Mouse (Mus musculus): ENCODE measurements around the gene Angptl4.
"Not testable (repeated sequence)": the region's sequence is repeated elsewhere in the genome, so short reads cannot be mapped to it uniquely, and the experiment has no call there.

The Angptl4 gene

DNA sequence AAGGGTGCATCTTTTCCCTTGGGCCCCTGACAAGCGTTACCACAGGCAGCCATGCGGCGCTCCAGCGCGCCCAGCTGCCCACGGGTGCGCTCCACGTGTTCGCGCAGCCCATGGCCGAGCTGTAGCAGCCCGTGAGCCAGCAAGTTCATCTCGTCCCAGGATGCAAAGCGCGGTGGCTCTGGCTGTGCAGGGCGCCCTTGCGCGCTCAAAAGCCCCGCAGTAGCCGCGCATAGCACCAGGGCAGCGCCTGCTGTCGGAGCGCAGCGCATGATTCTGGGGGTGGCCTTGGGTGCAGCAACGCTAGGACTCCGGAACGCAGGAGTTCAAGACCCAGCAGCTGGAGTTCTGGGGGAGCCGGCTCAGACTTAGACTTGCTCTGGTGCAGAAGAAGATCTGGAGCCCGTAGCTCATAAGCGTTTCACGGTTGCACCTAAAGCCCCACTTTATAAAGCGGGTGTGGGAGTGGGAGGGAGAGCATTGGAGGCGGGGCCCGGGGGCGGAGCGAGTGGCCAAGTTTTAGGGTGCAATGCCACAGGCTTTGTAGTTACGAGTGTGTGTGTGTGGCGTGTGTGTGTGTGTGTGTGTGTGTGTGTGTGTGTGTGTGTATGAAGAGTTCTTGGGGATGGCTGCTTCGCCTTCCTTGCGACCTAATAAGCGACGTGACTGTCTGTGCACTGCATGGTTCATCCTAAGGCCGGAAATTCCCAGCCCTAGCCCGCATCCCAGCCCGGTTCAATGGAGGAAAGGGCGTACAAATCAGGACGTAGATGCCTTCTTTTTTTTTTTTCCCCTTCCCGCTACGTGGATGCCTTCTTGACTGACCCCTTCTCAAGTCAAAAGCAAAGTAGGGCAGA, at the start of gene Angptl4:
Gene Angptl4 (minus strand): TSS at position 707 of the 854 bp plus-strand sequence.
- DNase-seq (ENCODE audit: low read depth, low spot score): no peak

DNA sequence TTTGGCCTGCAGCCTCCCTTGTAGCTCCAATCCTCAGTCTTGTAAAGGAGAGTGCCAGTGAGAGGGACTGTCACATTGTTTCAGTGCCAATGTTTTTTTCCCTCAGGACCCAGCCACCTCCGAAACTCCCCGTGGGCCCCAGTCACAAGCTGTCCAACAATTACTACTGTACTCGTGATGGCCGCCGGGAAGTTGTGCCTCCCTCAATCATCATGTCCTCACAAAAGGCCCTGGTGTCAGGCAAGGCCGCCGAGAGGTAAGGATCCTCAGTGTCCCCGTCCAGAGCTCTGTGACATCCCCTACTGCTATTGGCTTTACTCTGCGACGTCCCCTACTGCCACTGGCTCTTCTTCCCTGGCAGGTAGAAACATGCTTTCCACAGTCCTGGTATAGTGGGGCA, 47.9 kb upstream of the Angptl4 start:
- no peak for DNase-seq (ENCODE audit: low read depth, low spot score)

DNA sequence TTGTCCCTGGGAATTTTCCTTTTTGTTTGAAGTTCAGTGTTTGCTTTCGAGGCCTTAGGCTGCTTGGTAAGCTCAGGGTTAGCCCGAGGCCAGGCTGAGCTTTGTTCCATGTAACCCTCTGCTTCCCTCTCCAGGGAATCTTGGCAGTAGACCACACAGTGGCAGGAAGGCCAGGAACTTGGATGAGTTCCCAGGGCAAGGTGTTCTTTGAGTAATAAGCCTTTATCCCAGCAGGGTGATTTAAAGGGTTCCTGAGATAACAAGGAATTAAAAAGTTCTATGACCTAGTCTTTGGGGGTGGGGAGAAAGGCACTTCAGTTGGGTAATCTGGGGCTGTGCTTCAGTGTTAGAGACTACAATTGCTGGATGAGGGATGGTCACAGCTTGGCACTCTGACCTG, 47.3 kb upstream of the Angptl4 start:
- no peak for DNase-seq (ENCODE audit: low read depth, low spot score)

DNA sequence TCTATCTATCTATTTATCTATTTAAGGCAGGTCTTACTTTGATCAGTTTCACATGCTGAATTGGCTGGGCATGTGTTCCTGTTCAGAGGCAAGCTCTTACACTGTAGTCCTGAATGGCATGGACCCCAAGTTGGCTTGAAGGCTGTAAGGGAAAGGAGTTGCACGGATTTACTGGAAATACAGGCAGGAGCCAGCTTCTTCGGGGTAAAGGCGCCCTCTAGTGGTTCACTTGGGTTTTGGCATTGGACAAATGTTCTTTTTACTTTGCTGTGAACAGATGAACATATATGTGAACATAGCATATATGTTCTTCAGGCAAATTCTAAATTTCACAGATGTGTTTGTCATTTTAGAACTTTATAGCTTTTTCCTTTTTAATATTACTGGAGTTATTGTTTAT, 45.2 kb upstream of the Angptl4 start:
- peak; percentile 68 for DNase-seq (ENCODE audit: low read depth, low spot score)

DNA sequence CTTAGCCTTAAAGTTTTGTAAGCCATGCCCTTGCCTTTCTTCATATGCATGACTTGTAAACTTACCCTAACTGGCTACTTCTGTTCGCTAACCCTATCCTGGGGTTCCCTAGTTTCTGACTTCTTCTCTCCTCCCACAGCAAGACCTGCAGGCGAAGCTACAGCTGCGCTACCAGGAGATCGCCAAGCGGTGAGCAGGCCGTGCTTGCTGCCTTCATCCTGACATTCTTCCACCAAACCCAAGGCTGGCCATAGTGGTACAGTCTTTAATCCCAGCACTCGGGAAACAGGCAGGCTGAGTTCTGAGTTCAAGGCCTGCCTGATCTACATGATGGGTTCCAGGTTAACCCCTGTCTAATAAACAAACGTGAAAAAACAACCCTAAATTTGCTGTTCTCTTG, 43.8 kb upstream of the Angptl4 start:
- DNase-seq (ENCODE audit: low read depth, low spot score): no peak

DNA sequence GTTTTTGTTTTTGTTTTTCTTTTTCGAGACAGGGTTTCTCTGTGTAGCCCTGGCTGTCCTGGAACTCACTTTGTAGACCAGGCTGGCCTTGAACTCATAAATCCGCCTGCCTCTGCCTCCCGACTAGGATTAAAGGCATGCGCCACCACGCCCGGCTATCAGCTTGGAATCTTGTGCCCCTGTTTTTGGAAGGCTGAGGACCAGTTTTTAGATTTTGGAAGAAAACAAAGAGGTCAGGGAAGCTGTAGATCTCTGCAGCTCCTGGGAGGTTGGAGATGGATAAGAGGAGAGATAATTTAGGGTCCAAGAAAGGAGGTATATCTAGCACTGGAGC, 43.3 kb upstream of the Angptl4 start:
- not testable (repeated sequence) for DNase-seq (ENCODE audit: low read depth, low spot score)

DNA sequence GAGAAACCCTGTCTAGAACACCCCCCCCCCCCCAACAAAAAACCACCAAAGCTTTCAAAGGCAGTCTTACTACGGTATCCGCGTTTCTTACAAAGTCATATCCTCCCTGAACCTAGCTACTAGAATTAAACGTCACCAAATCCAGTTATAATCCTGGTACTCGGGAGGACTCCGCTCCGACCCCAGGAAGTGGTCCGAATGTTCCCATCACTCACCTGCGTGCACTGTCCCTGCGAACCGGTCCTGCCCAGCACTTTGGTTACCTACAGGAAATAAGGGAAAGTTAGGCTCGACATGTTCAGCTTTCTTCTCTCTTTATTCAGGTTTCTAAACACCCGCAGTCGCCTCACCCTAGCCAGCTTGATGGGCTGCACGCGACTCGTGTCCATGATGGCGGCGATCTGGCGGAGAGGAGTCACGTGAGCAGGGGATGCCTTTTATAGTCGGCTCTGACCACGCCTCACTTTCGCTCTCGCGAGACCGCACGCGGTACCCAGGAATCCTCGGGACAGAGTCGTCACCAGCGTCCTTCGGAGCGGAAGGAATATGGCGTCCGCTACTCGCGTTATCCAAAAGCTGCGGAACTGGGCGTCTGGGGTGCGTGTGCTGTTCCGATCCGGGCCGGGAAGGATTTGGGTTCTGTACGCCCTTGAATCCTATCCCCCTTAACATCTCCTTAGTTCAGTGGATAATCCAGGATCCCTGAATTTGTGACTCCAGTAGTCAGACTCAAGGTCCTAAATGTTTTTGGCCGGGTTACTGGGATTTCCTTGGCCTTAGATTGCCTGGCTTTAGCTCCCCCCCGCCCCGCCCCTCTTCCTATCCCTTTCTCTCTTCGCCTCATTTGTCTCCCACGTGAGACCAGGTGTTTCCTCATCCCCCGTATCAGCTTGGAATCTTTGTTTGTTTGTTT, 42.7 kb upstream of the Angptl4 start, which contains the start of the genes Rps28 and Ndufa7:
Gene Rps28 (minus strand): TSS at position 479 of the 913 bp plus-strand sequence.
Gene Ndufa7 (plus strand): TSS at position 489 of the 913 bp plus-strand sequence.
- DNase-seq (ENCODE audit: low read depth, low spot score): peak; percentile 95

DNA sequence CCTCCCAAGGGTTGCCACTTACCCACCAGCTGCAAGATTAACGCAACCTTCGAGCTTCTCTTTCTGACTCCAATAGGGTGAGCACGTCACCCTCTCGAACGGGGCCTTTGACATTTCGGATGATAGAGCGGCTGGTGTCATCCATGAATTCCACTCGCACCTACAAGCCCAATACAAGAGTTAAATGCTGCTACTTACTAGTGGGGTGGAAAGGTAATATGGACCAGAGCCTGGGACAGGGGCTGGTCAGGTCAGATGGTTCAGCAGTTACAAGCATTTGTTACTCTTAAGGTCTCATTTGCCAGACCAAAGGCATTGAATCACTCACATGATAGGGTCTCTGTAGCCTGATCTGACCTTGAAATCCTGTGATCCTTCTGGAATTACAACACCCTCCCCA, 41.5 kb upstream of the Angptl4 start:
- not testable (repeated sequence) for DNase-seq (ENCODE audit: low read depth, low spot score)

DNA sequence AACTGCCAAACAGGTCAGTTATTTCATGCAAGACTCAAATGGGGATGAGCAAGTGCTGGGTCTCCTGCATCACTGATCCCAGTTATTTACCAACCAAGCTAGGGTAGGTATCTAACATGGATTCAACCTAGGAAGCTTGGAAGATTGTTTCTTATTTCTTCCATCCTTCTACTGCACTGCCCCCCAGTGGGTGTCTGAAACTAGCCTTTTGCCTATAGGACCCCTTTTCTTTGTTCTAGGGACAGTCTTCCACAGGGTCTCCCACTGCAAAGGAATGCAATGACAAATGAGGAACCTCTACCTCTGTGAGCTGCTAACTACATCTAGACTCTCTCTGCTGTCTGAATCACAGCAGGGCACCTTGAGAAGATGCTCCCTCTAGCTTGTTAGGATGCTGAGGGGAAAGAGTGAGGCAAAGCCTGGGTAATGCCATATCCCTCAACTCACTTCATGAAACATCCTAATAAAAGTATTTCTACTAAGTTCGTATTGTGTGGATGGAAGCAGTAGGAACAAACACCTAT, 40.9 kb upstream of the Angptl4 start:
- DNase-seq (ENCODE audit: low read depth, low spot score): no peak

DNA sequence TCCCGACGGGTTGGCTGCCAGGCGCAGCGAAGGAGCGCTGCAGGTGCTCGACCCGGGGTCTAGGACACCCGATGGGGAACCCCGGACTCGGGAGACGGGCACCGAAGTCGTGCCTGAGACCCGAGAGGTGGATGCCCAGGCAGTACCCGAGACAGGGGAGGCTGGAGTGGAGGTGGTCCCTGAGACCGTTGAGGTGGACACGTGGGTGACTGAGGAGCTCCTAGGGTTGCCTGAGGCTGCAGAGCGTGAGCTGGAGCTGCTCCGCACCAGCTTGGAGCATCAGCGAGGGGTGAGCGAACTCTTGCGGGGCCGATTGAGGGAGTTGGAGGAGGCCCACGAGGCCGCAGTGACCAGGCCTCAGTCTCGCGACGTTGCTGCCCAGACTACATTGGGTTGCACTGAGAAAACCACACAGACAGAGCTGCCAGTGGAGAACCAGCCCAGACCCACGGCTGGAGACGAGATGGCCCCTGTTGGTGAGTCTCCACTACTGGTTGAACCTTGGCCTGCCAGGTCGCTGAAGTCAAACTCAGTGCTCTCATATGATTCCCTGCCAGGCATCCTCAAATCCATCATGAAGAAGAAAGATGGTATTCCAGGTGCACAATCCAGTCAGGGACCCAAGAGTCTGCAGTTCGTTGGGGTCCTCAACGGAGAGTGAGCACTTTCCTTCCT, 36.5 kb upstream of the Angptl4 start:
- no peak for DNase-seq (ENCODE audit: low read depth, low spot score)

DNA sequence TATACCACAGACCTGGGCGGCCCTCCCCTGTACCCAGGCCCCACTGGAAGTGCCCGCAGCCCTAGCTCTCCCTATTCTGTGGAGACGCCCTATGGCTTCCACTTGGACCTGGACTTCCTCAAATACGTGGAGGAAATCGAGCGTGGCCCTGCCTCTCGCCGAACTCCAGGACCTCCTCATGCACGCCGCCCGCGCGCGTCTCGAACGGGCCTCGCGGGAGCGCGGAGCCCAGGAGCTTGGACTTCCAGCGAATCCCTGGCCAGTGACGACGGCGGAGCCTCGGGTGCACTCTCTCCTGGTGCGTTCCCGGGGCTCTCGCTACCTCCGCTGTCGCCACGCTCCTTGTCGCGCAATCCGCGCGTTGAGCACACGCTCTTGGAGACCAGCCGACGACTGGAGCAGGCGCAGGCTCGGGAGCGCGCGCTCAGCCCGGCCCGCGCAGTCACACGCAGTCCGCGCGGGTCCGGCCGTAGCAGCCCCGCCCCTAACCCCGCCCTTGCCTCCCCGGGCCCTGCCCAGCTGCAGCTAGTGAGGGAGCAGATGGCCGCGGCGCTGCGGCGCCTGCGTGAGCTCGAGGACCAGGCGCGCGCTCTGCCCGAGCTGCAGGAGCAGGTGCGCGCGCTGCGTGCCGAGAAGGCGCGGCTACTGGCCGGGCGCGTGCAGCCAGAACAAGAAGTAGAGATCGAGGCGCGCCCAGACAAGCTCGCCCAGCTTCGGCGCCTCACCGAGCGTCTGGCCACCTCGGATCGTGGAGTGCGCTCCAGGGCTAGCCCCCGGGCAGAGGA, 35.7 kb upstream of the Angptl4 start:
- DNase-seq (ENCODE audit: low read depth, low spot score): peak; percentile 82

DNA sequence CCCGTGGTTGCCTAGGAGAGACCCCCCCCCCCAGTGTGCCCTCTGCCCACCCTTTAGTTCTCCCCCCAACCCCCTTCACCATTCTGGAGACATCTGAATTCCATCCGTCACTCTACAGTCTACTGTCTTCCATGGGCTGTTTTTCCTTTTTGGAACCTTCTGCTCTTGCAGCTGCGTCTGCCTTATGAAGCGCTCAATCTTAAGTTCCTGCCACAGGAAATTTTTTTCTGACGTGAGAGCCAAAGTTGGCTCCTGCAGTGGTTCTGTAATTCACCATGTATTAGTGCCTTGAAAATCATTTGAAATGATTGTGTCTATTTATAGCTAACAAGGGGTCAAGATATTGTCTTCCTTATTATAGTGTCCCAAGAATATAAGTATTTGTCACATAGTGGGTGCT, 35.0 kb upstream of the Angptl4 start:
- DNase-seq (ENCODE audit: low read depth, low spot score): no peak

DNA sequence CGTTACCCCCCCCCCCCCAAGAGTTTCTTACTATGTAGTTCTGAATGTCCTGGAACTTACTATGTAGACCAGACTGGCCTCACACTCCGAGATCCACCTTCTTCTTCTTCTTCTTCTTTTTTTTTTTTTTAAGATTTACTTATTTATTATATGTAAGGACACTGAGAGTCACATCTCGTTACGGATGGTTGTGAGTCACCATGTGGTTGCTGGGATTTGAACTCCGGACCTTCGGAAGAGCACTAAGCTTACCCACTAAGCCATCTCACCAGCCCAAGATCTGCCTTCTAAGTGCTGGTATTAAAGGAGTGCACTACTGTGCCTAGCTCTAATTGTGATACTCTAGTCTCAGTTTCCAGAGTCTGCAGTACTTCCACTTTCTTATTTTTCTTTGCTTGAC, 33.8 kb upstream of the Angptl4 start:
- no peak for DNase-seq (ENCODE audit: low read depth, low spot score)

DNA sequence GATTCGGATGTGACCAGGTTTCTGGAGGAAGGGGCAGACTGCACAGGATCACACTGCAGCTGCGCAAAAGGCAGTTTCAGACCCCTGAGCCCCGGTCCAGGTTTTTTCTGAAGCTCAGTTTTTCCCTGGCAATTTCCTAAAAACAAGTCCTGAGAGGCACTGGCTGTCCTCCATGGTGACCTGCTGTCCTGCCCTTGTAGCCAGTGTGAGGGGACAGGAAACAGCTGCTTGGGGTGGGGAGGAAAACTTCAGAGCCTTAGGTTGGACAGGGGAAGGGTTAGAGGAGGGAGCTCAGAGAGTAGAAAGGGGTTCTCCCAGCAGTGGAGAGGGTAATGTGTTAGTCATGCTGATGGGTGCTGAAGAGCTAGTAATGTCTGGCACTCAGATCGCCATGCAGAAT, 31.4 kb upstream of the Angptl4 start:
- DNase-seq (ENCODE audit: low read depth, low spot score): no peak

DNA sequence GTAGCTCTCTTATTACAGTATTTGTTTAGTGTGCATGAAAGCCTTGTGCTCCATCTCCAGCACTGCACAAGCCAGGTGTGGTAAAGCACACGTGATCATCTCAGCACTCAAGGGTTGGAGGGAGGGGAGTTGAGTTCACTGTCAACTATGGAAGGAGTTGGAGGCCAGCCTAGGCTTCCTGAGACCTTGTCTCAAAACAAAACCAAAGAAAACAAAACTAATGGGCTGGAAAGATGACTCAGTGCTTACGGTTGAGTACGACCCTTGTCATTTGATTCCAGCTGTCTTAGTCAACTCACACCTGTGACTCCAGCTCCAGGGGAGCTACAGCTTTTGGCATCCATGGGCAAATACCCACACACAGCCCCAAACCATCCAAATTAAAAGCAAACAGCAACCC, 30.8 kb upstream of the Angptl4 start:
- no peak for DNase-seq (ENCODE audit: low read depth, low spot score)

DNA sequence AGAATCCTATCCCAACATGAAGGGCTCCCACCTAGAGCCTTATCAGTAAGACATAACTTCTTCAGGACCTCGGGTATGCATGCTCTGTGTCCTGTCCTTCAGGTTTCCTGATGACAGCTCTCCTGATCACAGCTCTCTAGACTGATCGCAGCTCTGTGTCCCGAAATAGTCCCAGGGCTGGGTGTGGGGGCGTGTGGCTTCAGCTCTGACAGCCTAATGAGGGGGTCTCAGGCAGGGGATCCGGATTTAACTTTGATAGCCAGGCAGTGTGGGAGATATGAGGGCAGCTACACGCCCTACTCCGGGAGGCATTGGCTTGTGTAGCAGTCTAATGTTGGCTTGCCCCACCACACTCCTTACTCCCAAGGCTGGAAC, 29.5 kb upstream of the Angptl4 start:
- no peak for DNase-seq (ENCODE audit: low read depth, low spot score)

DNA sequence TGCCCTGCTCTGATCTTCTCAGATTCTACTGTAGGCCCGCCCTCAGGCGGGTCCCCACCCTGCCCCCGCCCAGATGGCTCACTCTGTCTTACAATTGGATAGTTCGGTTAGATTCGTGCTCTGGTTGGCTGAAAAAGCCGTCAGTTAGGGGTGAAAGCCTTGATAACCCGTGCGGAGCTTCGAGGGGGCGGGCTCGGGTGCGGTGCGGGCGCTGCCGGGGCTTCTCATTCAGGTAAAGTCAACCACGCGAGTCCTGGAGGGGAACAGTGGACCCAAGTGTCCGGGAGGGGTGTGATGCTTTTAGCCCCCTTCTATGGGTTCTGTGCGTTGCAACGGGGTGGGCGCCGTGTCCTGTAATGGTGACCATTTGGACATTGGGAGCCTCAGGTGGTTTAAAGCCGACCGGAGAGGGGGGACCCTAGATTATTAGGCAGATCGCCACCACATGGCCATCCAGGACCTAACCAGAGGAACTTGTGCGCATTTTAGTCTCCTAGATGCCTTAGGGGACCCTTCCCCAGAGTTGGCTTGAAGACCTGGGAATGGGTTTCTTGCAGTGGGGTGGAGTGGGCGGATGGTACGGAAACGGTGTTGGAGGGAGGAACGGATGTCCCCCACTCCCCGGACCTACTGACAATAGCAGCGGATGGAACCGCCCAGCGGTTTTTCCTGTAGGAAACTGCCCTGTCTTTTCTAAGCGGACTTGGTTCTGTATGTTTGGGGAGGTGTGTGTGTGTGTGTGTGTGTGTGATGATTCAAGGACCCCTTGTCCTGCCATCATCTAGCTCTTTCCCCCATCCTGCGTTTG, 28.9 kb upstream of the Angptl4 start, which contains the start of gene Kank3:
Gene Kank3 (plus strand): TSS at position 186 of the 808 bp plus-strand sequence.
- DNase-seq (ENCODE audit: low read depth, low spot score): peak; percentile 78

DNA sequence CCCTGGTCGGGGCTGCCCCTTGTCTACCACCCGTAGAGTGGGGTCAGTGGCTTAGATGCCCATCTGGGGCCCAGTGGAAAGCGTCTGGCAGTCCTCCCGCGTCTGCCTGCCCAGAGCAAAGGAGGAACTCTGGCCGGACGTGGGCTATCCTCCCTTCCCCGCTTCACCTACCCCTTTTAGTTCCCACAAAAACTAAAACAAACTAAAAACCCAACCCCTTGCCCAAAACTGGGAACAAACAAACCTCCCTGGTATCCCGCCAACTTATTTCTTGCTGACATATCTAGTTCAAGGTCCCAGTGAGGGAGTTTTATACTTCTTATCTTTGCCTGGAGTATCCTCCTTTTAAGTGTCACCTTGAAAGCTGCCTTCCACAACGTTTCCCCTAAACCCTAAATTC, 26.6 kb upstream of the Angptl4 start:
- no peak for DNase-seq (ENCODE audit: low read depth, low spot score)

DNA sequence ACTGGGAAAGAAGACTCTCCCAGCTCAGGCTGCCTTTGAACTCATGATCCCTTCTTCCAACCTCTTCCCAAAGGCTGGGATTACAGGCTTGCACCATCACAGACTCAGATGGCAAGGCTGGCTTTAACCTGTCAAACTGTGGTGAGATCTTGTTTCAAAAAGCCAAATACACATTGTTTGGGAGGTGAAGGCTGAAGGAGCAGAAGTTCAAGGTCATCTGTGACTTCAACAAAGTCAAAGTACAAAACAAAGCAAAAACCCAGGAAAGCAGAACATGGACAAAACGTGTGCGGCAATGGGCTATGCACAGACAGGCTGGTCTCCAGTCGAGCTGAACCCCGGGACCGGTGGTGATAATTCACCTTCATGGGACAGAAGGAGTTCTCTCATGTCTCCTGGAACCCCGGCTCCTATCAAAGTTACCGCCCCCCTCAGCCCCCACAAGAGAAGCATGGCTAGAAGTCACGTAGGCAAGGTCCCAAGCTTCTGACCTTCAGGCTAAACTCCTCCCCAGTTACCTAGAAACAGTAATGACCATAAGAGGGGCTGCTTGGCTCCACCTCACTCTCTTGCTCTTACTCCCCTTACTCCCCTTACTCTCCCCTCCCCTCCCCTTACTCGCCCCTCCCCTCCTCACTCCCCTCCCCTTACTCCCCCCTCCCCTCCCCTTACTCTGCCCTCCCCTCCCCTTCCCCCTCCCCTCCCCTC, 25.7 kb upstream of the Angptl4 start:
- no peak for DNase-seq (ENCODE audit: low read depth, low spot score)

All from c-Kit-negative CD71-positive TER-119-positive erythroid progenitor cells, embryonic 14.5 days (primary cell).